Mouse (Mus musculus) midbrain, postnatal 0 days (tissue): ENCODE measurements around the gene Mlip. TPM values are rescaled to one million over a fixed set of nuclear protein-coding genes. Genes with fewer than 3 reads are reported as not detected.

Source experiments
- ATAC-seq: fragments of 200-750 bp; cut with Nextera tagmentation; 2 replicates; pipeline ENCODE4 v1.8.0; 2017; ENCODE audit warnings: moderate number of reproducible peaks, mild to moderate bottlenecking, moderate TSS enrichment, moderate library complexity; ENCODE audit not compliant: low FRiP score
- DNase-seq: peaks from one replicate; pipeline ENCODE4 v3.0.0-alpha.2; 2015; ENCODE audit warnings: low spot score
- H3K27ac ChIP-seq: fragments of 300-500 bp; sonication (generic); 2 replicates; pipeline ENCODE4 v1.5.1; 2014; ENCODE audit warnings: low read depth, mild to moderate bottlenecking, low read length, mixed read lengths
- H3K27me3 ChIP-seq: fragments of 300-500 bp; sonication (generic); 2 replicates; pipeline ENCODE4 v1.6.1; 2014; ENCODE audit warnings: low read length, control low read depth, mixed read lengths; ENCODE audit not compliant: insufficient read depth
- H3K36me3 ChIP-seq: fragments of 300-500 bp; sonication (generic); 2 replicates; pipeline ENCODE4 v1.6.1; 2014; ENCODE audit warnings: low read length, control low read depth, mixed read lengths; ENCODE audit not compliant: insufficient read depth
- H3K4me1 ChIP-seq: fragments of 300-500 bp; sonication (generic); 2 replicates; pipeline ENCODE4 v1.6.1; 2014; ENCODE audit warnings: mild to moderate bottlenecking, control low read depth, antibody characterized with exemption, low read length, mixed read lengths; ENCODE audit not compliant: insufficient read depth
- H3K4me2 ChIP-seq: fragments of 300-500 bp; sonication (generic); 2 replicates; pipeline ENCODE4 v1.6.1; 2014; ENCODE audit warnings: low read depth, mild to moderate bottlenecking, low read length, mixed read lengths; ENCODE audit not compliant: poor library complexity, severe bottlenecking
- H3K4me3 ChIP-seq: fragments of 300-500 bp; sonication (generic); 2 replicates; pipeline ENCODE4 v1.5.1; 2014; ENCODE audit warnings: low read depth, mild to moderate bottlenecking, low read length, moderate library complexity
- H3K9ac ChIP-seq: fragments of 300-500 bp; sonication (generic); replicated peaks from 2 replicates; pipeline ENCODE4 v1.6.1; 2014; ENCODE audit warnings: mild to moderate bottlenecking, low read length, moderate library complexity, mixed read lengths; ENCODE audit not compliant: poor library complexity, severe bottlenecking
- H3K9me3 ChIP-seq: fragments of 300-500 bp; sonication (generic); 2 replicates; pipeline ENCODE4 v1.6.1; 2016; ENCODE audit warnings: low read length, control low read depth
- CTCF ChIP-seq: IDR thresholded peaks from 2 replicates; pipeline ENCODE4 v1.5.1; 2016; ENCODE audit warnings: antibody characterized with exemption, mild to moderate bottlenecking
- WGBS: fragments of 180-500 bp; shearing (Covaris S2); extraction: QIAGEN DNeasy Blood & Tissue Kit; methylation state at CpG from one replicate; pipeline ENCODE4 v1.1.7; 2014; 5-methylcytosine and 5-hydroxymethylcytosine counted together
- polyA plus RNA-seq: library from polyadenylated mRNA; unstranded; fragments of >200 nt; fragmentation: Nextera tagmentation; extraction: Ambion mirVana; gene quantifications from 2 replicates; pipeline ENCODE4 v1.2.1, GENCODE M21; 2015
- total RNA-seq: library from RNA; depleted of rRNA; stranded (reverse); fragments of >200 nt; gene quantifications from 2 replicates; pipeline ENCODE4 v1.2.3, GENCODE M21; 2014

Mlip gene
- total and polyA plus RNA-seq, 2 experiments from 2014 or later: 0.60 to 1.8 TPM

DNA sequence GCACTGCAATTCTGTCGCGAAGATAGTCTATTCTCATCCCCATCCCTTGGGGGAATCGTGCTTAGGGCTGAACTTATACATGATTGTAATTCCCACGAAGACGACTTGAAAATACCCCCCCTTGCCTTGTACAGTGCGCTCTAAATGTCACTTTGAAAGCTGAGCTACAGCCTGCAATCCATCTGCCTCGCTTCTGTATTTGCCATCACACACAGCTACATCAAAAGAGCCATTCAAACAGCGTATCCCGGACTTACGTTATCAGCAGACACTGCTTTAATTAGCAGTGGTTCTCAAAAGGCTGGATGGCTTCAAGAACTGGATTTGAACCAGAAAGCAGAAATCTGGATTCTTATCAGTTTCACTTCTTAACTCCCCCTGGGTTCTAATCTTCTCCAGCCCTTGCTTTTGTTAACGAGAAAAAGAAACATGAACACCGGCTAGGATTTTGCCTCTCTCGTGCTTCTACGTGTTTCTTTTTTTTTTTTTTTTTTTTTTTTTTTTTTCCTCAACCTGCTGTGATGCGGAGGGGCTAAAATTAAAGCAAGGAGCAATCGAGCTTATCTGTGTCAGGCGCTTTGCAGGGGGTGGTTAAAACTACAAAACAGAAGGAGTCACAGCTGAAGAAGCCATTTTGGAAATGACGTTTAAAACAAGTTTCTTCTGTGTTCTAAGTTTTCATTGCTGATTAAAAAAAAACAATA lies 12.5 kb downstream of the Mlip start:
- Histone ChIP-seq H3K4me2 (peak overlapping the region; percentile 45), H3K9me3 (no peaks in the 10 kb centered on the region), H3K27ac (peak overlapping the region; percentile 67), H3K4me1 (0 out of 2 replicates have a peak, but pooled peaks cover 2% of the 10 kb centered on the region), H3K36me3 (no peaks in the 10 kb centered on the region), H3K4me3 (peak overlapping the region; percentile 28), H3K27me3 (no peaks in the 10 kb centered on the region), H3K9ac (peak overlapping the region; percentile 39)
- ATAC-seq (peak; percentile 82), DNase-seq (peak; percentile 64)
- WGBS: 10% methylated on average over 18 of the region's 18 CpGs
- TF ChIP-seq CTCF: no peak

- peak overlapping the region; percentile 45 for H3K4me2 ChIP-seq
- H3K4me3 ChIP-seq: peak overlapping the region; percentile 28
- 0 out of 2 replicates have a peak, but pooled peaks cover 2% of the 10 kb centered on the region for H3K4me1 ChIP-seq
- H3K27ac ChIP-seq: peak overlapping the region; percentile 67
- ATAC-seq: peak; percentile 55
- H3K27me3 ChIP-seq: no peaks in the 10 kb centered on the region
- DNase-seq: peak; percentile 47
- H3K9me3 ChIP-seq: no peaks in the 10 kb centered on the region
- no peak for TF ChIP-seq CTCF
- 28% methylated on average over 7 of the region's 7 CpGs for WGBS
- no peaks in the 10 kb centered on the region for H3K36me3 ChIP-seq
- H3K9ac ChIP-seq: peak overlapping the region; percentile 39
These were observed 13.1 kb downstream of the Mlip start for GRCm38 (mm10) chr9:77339571-77340148.

- no peak for TF ChIP-seq CTCF
- no peaks in the 10 kb centered on the region for H3K36me3 ChIP-seq
- no peaks in the 10 kb centered on the region for H3K27me3 ChIP-seq
- no peak overlapping the region for H3K4me2 ChIP-seq
- ATAC-seq: no peak
- no peak overlapping the region for H3K27ac ChIP-seq
- peak; percentile 17 for DNase-seq
- H3K9ac ChIP-seq: no peak overlapping the region
- 78% methylated on average over 3 of the region's 3 CpGs for WGBS
- no peak overlapping the region for H3K4me3 ChIP-seq
- no peaks in the 10 kb centered on the region for H3K9me3 ChIP-seq
- H3K4me1 ChIP-seq: 0 out of 2 replicates have a peak, but pooled peaks cover 2% of the 10 kb centered on the region
These were observed 17.4 kb downstream of the Mlip start for GRCm38 (mm10) chr9:77335370-77335769.

DNA sequence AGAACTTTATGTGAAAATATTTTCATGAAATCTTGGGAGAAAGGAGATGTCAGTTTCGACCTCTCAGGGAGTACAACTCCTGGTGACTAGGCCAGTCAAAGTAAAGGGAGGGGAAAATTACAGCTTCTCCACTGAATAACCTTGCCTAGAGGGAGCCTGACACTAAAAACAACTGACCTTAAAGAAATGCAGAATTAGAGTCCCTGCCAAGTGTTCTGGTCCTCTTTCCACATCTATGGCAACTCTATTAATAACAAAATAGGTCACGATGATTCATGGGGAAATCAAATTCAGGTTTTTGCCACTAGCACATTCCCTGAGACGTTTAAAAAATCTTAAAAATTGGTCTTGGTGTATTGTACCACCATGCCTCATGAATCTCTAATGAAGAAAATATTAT lies 34.4 kb downstream of the Mlip start:
- H3K27ac ChIP-seq: no peak overlapping the region
- no peaks in the 10 kb centered on the region for H3K9me3 ChIP-seq
- H3K4me1 ChIP-seq: no peaks in the 10 kb centered on the region
- ATAC-seq (no peak), DNase-seq (no peak)
- H3K4me2 ChIP-seq: no peak overlapping the region
- WGBS: 72% methylated on average over 3 of the region's 3 CpGs
- H3K36me3 ChIP-seq: no peaks in the 10 kb centered on the region
- TF ChIP-seq CTCF: no peak
- no peaks in the 10 kb centered on the region for H3K27me3 ChIP-seq
- no peak overlapping the region for H3K9ac ChIP-seq
- no peak overlapping the region for H3K4me3 ChIP-seq

DNA sequence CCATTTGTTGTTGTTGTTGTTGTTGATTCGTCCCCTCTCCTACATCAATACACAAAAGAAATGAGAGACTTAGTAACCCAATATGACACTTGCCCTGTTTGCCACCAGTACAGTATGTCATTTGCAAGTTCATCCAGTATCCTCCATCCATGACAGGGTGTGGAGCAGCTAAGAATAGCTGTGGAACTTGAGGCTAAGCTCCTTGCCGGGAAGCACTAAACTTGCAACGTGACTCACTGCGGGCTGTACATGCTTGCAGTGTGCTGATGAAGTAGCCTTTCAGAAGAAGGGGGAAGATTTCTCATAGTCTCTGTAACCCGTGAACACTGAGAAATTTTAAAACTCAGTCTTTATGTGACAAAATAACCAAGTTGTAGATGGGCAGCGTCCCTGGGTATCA lies 42.2 kb downstream of the Mlip start:
- Histone ChIP-seq H3K27ac (no peak overlapping the region), H3K4me3 (no peak overlapping the region), H3K4me2 (no peak overlapping the region), H3K9me3 (no peaks in the 10 kb centered on the region), H3K4me1 (no peaks in the 10 kb centered on the region), H3K9ac (no peak overlapping the region), H3K27me3 (no peaks in the 10 kb centered on the region), H3K36me3 (no peaks in the 10 kb centered on the region)
- TF ChIP-seq CTCF: no peak
- 86% methylated on average over 6 of the region's 6 CpGs for WGBS
- DNase-seq (no peak), ATAC-seq (no peak)

GRCm38 (mm10) chr9:77305417-77305816 lies 47.4 kb downstream of the Mlip start:
- H3K4me2 ChIP-seq: no peak overlapping the region
- no peak for ATAC-seq
- H3K27ac ChIP-seq: no peak overlapping the region
- no peaks in the 10 kb centered on the region for H3K4me1 ChIP-seq
- H3K4me3 ChIP-seq: no peak overlapping the region
- no peaks in the 10 kb centered on the region for H3K27me3 ChIP-seq
- TF ChIP-seq CTCF: no peak
- H3K9me3 ChIP-seq: no peaks in the 10 kb centered on the region
- no peak overlapping the region for H3K9ac ChIP-seq
- no peaks in the 10 kb centered on the region for H3K36me3 ChIP-seq
- 92% methylated on average over 2 of the region's 2 CpGs for WGBS
- no peak for DNase-seq
